In the genomic region with DNA sequence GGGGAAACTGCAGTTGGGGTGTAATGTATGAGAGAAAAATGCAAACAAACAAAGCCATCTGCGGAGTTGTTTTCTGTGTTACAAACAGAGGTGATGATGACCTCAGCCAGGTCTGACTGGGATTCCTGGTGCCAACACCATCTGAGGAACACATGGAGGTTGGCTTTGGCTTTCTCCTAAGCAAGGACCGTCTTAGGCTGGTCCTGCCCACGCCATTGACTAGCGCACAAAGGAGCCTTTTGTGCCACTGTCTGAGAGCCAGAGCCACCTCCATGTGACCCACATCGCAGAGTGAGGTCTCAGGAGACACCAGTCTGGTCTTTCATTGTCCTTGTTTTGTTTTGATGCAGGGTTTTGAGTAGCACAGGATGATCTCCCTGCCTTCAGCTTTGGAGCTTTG, we compare ENCODE assay signal across 12 mouse cellular contexts. TPM values are rescaled to one million over a fixed set of nuclear protein-coding genes. Genes with fewer than 3 reads are reported as not detected.
DNase-seq lines count a peak whose midpoint lies in the region; ATAC-seq and TF ChIP-seq lines count a peak whose summit lies in the region.
"Had no signal": no experiment of that assay in that cellular context is flagged by ENCODE, and none has a peak within 500 bp of the region (broad histone marks: within the 10 kb centered on the region; RNA-seq: fewer than 3 reads in every experiment).

No protein-coding gene starts in this region.

- no peaks in the 10 kb centered on the region for H3K36me3 ChIP-seq in hindbrain, embryonic 10.5 days
- H3K36me3 ChIP-seq in hindbrain, embryonic 16.5 days (ENCODE audit: control insufficient read depth, insufficient read depth, low read length), result no peaks in the 10 kb centered on the region
- H3K36me3 ChIP-seq in MEL (ENCODE audit: control insufficient read depth in 1 of 2, insufficient read depth in 2 of 2, low read length in 2 of 2), result peaks cover 0 to 34% of the 10 kb centered on the region in 2 experiments; a peak in 2 of 4 replicates
- no peaks in the 10 kb centered on the region for H3K36me3 ChIP-seq in forebrain, embryonic 11.5 days (ENCODE audit: control insufficient read depth, insufficient read depth, low read length)
- no peaks in the 10 kb centered on the region for H3K36me3 ChIP-seq in limb, embryonic 15.5 days

- no peaks in the 10 kb centered on the region for H3K9me3 ChIP-seq in hindbrain, embryonic 10.5 days
- no peaks in the 10 kb centered on the region for H3K9me3 ChIP-seq in hindbrain, embryonic 16.5 days (ENCODE audit: control insufficient read depth, low read length)
- no peaks in the 10 kb centered on the region for H3K9me3 ChIP-seq in MEL (replicated peaks; ENCODE audit: insufficient read depth, low read length)
- H3K9me3 ChIP-seq in forebrain, embryonic 11.5 days (ENCODE audit: control insufficient read depth, low read length), result no peaks in the 10 kb centered on the region
- H3K9me3 ChIP-seq in limb, embryonic 15.5 days, result no peaks in the 10 kb centered on the region

- no peak for TF ChIP-seq RAD21 in MEL (IDR thresholded peaks at IDR 0.05; ENCODE audit: low read depth, low read length)

- no peak for TF ChIP-seq EP300 in MEL (IDR thresholded peaks at IDR 0.05; ENCODE audit: low read depth in 1 of 2, low read length in 2 of 2)

- H3K79me2 ChIP-seq in MEL (ENCODE audit: control insufficient read depth, insufficient read depth, low read length, poor library complexity), result no peaks in the 10 kb centered on the region; the same call in 1 of the 2 replicates

- 13% methylated on average over 5 of the region's 5 CpGs for WGBS in hindbrain, embryonic 10.5 days
- WGBS in hindbrain, embryonic 16.5 days, result 5% methylated on average over 5 of the region's 5 CpGs
- WGBS in forebrain, embryonic 11.5 days, result 12% methylated on average over 5 of the region's 5 CpGs
- 27% methylated on average over 5 of the region's 5 CpGs for WGBS in limb, embryonic 15.5 days

- no peak overlapping the region for H3K9ac ChIP-seq in hindbrain, embryonic 16.5 days (ENCODE audit: low read depth, low read length)
- peak overlapping the region; percentile 43 for H3K9ac ChIP-seq in MEL (ENCODE audit: control insufficient read depth, low read depth, low read length, poor library complexity, severe bottlenecking)
- no peak overlapping the region for H3K9ac ChIP-seq in forebrain, embryonic 11.5 days (ENCODE audit: low read length)
- no peak overlapping the region for H3K9ac ChIP-seq in limb, embryonic 15.5 days

- intact Hi-C loops in left cerebral cortex, postnatal 4 days (cut with DNase I), result no loop called here

- peaks cover 82% of the 10 kb centered on the region for H3K4me1 ChIP-seq in hindbrain, embryonic 10.5 days (replicated peaks)
- no peaks in the 10 kb centered on the region; the same call in 1 of the 2 replicates for H3K4me1 ChIP-seq in hindbrain, embryonic 16.5 days (ENCODE audit: control insufficient read depth, insufficient read depth, low read depth, low read length)
- peaks cover 22 to 38% of the 10 kb centered on the region in 2 experiments for H3K4me1 ChIP-seq in MEL (ENCODE audit: control insufficient read depth in 1 of 2, insufficient read depth in 2 of 2, low read length in 2 of 2)
- H3K4me1 ChIP-seq in forebrain, embryonic 11.5 days (replicated peaks; ENCODE audit: control insufficient read depth, insufficient read depth, low read length), result peaks cover 13% of the 10 kb centered on the region
- H3K4me1 ChIP-seq in limb, embryonic 15.5 days, result peaks cover 18% of the 10 kb centered on the region

- ATAC-seq in hindbrain, embryonic 16.5 days, result no peak
- 0 out of 2 replicates have a peak, but pooled peaks have one; percentile 25 for ATAC-seq in forebrain, embryonic 11.5 days (replicated peaks; ENCODE audit: low FRiP score)
- no peak for ATAC-seq in limb, embryonic 15.5 days (ENCODE audit: insufficient number of reproducible peaks, low FRiP score, low TSS enrichment, low read depth)
- ATAC-seq: CD4-positive, CD25-positive, alpha-beta regulatory T cell, adult 4 months had no signal

- no peak for TF ChIP-seq CTCF in MEL (IDR thresholded peaks at IDR 0.05 in 2 of 3, conservative IDR thresholded peaks at IDR 0.05 in 1 of 3; ENCODE audit: control insufficient read depth in 1 of 3, insufficient read depth in 1 of 3, low read depth in 2 of 3, low read length in 3 of 3, poor library complexity in 1 of 3, severe bottlenecking in 1 of 3)

- peak overlapping the region; percentile 86 for H3K27ac ChIP-seq in hindbrain, embryonic 10.5 days
- H3K27ac ChIP-seq in hindbrain, embryonic 16.5 days (ENCODE audit: low read depth, low read length), result no peak overlapping the region
- peak overlapping the region; percentile 67 for H3K27ac ChIP-seq in MEL (ENCODE audit: control insufficient read depth, low read depth, low read length)
- peak overlapping the region; percentile 5; the same call in 1 of the 2 replicates for H3K27ac ChIP-seq in forebrain, embryonic 11.5 days (ENCODE audit: low read depth, low read length)
- peak overlapping the region; percentile 9; the same call in 1 of the 2 replicates for H3K27ac ChIP-seq in limb, embryonic 15.5 days

- H3K4me2 ChIP-seq in hindbrain, embryonic 16.5 days (ENCODE audit: low read length), result no peak overlapping the region
- no peak overlapping the region for H3K4me2 ChIP-seq in forebrain, embryonic 11.5 days (ENCODE audit: low read depth, low read length, severe bottlenecking)
- H3K4me2 ChIP-seq in limb, embryonic 15.5 days, result no peak overlapping the region

- H3K4me3 ChIP-seq in hindbrain, embryonic 10.5 days, result peak overlapping the region; percentile 20; the same call in 1 of the 2 replicates
- H3K4me3 ChIP-seq in hindbrain, embryonic 16.5 days (ENCODE audit: low read length), result no peak overlapping the region
- peak overlapping the region; percentile 27 to 36 for H3K4me3 ChIP-seq in MEL (ENCODE audit: control insufficient read depth in 1 of 2, insufficient read depth in 1 of 2, low read depth in 2 of 2, low read length in 2 of 2)
- no peak overlapping the region for H3K4me3 ChIP-seq in forebrain, embryonic 11.5 days (ENCODE audit: low read depth, low read length)
- H3K4me3 ChIP-seq in limb, embryonic 15.5 days, result no peak overlapping the region

- TF ChIP-seq POLR2A in MEL (IDR thresholded peaks at IDR 0.05; ENCODE audit: control insufficient read depth in 1 of 2, insufficient read depth in 1 of 2, low read depth in 1 of 2, low read length in 2 of 2, poor library complexity in 1 of 2), result no peak

- peak; percentile 58 for DNase-seq in hindbrain, embryonic 10.5 days (ENCODE audit: low spot score)
- DNase-seq in MEL (ENCODE audit: low read depth, low spot score), result peak; percentile 32
- DNase-seq in forebrain, embryonic 11.5 days (ENCODE audit: low spot score), result no peak
- DNase-seq in left cerebral cortex, postnatal 4 days, result no peak
- DNase-seq in heart, postnatal 4 days, result no peak
- no peak for DNase-seq in kidney, adult 8-10 months
- DNase-seq: adrenal gland, postnatal 10 days; kidney, adult 11 months; lung, adult 18-20 months had no signal

- H3K27me3 ChIP-seq in hindbrain, embryonic 10.5 days (ENCODE audit: insufficient read depth, poor library complexity, severe bottlenecking), result peaks cover 24% of the 10 kb centered on the region; the same call in 1 of the 2 replicates
- no peaks in the 10 kb centered on the region for H3K27me3 ChIP-seq in hindbrain, embryonic 16.5 days (replicated peaks; ENCODE audit: control insufficient read depth, insufficient read depth, low read length)
- H3K27me3 ChIP-seq in MEL (ENCODE audit: control insufficient read depth in 1 of 2, insufficient read depth in 2 of 2, low read length in 2 of 2), result no peaks in the 10 kb centered on the region
- no peaks in the 10 kb centered on the region for H3K27me3 ChIP-seq in forebrain, embryonic 11.5 days (ENCODE audit: control insufficient read depth, insufficient read depth, low read length)
- H3K27me3 ChIP-seq in limb, embryonic 15.5 days, result no peaks in the 10 kb centered on the region

RNA-seq across cellular contexts. Expression of gene Gpx4, which starts 1.4 kb away (rescaled TPM):
- polyA plus RNA-seq in hindbrain, embryonic 10.5 days (2016; fragmentation: Nextera tagmentation; extraction: Ambion mirVana), result 681 and 705 TPM in 2 replicates
- polyA plus RNA-seq in hindbrain, embryonic 16.5 days (2015; fragmentation: Nextera tagmentation; extraction: Ambion mirVana), result 601 and 643 TPM in 2 replicates
- total RNA-seq in MEL (2012; rRNA removed), result 422 and 508 TPM in 2 replicates
- 100 to 1,000 TPM in 1 of 2 experiments, not detected in 1; 536 TPM for polyA plus RNA-seq in MEL (2012; ENCODE audit: insufficient read depth in 1 of 2, insufficient read length in 2 of 2, low read depth in 1 of 2, low replicate concordance in 2 of 2, missing spikeins in 1 of 2)
- 506 and 516 TPM in 2 replicates for polyA plus RNA-seq in forebrain, embryonic 11.5 days (2014; fragmentation: Nextera tagmentation; extraction: Ambion mirVana)
- polyA plus RNA-seq in limb, embryonic 15.5 days (2015; fragmentation: Nextera tagmentation; extraction: Ambion mirVana), result 432 and 471 TPM in 2 replicates
- 100 to 1,000 TPM; 311 to 347 TPM for total RNA-seq in left cerebral cortex, postnatal 4 days (2021)
- total RNA-seq in heart, postnatal 4 days (2021), result 100 to 1,000 TPM; 450 to 489 TPM

RNA-seq across cellular contexts. Expression of gene Polr2e, which starts 8.8 kb away (rescaled TPM):
- polyA plus RNA-seq in hindbrain, embryonic 10.5 days (2016; fragmentation: Nextera tagmentation; extraction: Ambion mirVana), result 261 and 268 TPM in 2 replicates
- 141 and 143 TPM in 2 replicates for polyA plus RNA-seq in hindbrain, embryonic 16.5 days (2015; fragmentation: Nextera tagmentation; extraction: Ambion mirVana)
- total RNA-seq in MEL (2012; rRNA removed), result 156 and 169 TPM in 2 replicates
- 100 to 1,000 TPM; 258 to 279 TPM for polyA plus RNA-seq in MEL (2012; ENCODE audit: insufficient read depth in 1 of 2, insufficient read length in 2 of 2, low read depth in 1 of 2, low replicate concordance in 2 of 2, missing spikeins in 1 of 2)
- 217 and 243 TPM in 2 replicates for polyA plus RNA-seq in forebrain, embryonic 11.5 days (2014; fragmentation: Nextera tagmentation; extraction: Ambion mirVana)
- 213 and 217 TPM in 2 replicates for polyA plus RNA-seq in limb, embryonic 15.5 days (2015; fragmentation: Nextera tagmentation; extraction: Ambion mirVana)
- 10 to 100 TPM; 63.9 to 74.2 TPM for total RNA-seq in left cerebral cortex, postnatal 4 days (2021)
- total RNA-seq in heart, postnatal 4 days (2021), result 10 to 100 TPM; 66.6 to 70.7 TPM

RNA-seq across cellular contexts. Expression of gene Arhgap45, which starts 31.9 kb away (rescaled TPM):
- polyA plus RNA-seq in hindbrain, embryonic 10.5 days (2016; fragmentation: Nextera tagmentation; extraction: Ambion mirVana), result 8.4 and 9.0 TPM in 2 replicates
- polyA plus RNA-seq in hindbrain, embryonic 16.5 days (2015; fragmentation: Nextera tagmentation; extraction: Ambion mirVana), result 1.7 and 2.2 TPM in 2 replicates
- 25.2 and 26.2 TPM in 2 replicates for total RNA-seq in MEL (2012; rRNA removed)
- 10 to 100 TPM in 1 of 2 experiments, not detected in 1; 53.6 TPM for polyA plus RNA-seq in MEL (2012; ENCODE audit: insufficient read depth in 1 of 2, insufficient read length in 2 of 2, low read depth in 1 of 2, low replicate concordance in 2 of 2, missing spikeins in 1 of 2)
- polyA plus RNA-seq in forebrain, embryonic 11.5 days (2014; fragmentation: Nextera tagmentation; extraction: Ambion mirVana), result 4.6 and 4.9 TPM in 2 replicates
- polyA plus RNA-seq in limb, embryonic 15.5 days (2015; fragmentation: Nextera tagmentation; extraction: Ambion mirVana), result 5.3 and 6.4 TPM in 2 replicates
- 1 to 10 TPM; 1.6 to 1.7 TPM for total RNA-seq in left cerebral cortex, postnatal 4 days (2021)
- total RNA-seq in heart, postnatal 4 days (2021), result 1 to 10 TPM; 4.0 to 4.1 TPM

RNA-seq across cellular contexts. Expression of gene Abca7, which starts 52.1 kb away (rescaled TPM):
- 4.4 and 6.0 TPM in 2 replicates for polyA plus RNA-seq in hindbrain, embryonic 10.5 days (2016; fragmentation: Nextera tagmentation; extraction: Ambion mirVana)
- polyA plus RNA-seq in hindbrain, embryonic 16.5 days (2015; fragmentation: Nextera tagmentation; extraction: Ambion mirVana), result 4.2 and 5.1 TPM in 2 replicates
- total RNA-seq in MEL (2012; rRNA removed), result 7.4 and 7.7 TPM in 2 replicates
- polyA plus RNA-seq in MEL (2012; ENCODE audit: insufficient read depth in 1 of 2, insufficient read length in 2 of 2, low read depth in 1 of 2, low replicate concordance in 2 of 2, missing spikeins in 1 of 2), result 10 to 100 TPM in 1 of 2 experiments, not detected in 1; 16.8 TPM
- 3.4 and 3.9 TPM in 2 replicates for polyA plus RNA-seq in forebrain, embryonic 11.5 days (2014; fragmentation: Nextera tagmentation; extraction: Ambion mirVana)
- polyA plus RNA-seq in limb, embryonic 15.5 days (2015; fragmentation: Nextera tagmentation; extraction: Ambion mirVana), result 3.3 and 3.4 TPM in 2 replicates
- total RNA-seq in left cerebral cortex, postnatal 4 days (2021), result 1 to 10 TPM; 7.2 to 8.1 TPM
- 1 to 10 TPM; 6.9 to 8.1 TPM for total RNA-seq in heart, postnatal 4 days (2021)

RNA-seq across cellular contexts. Expression of gene Sbno2, which starts 57.0 kb away (rescaled TPM):
- polyA plus RNA-seq in hindbrain, embryonic 10.5 days (2016; fragmentation: Nextera tagmentation; extraction: Ambion mirVana), result 16.8 and 17.2 TPM in 2 replicates
- polyA plus RNA-seq in hindbrain, embryonic 16.5 days (2015; fragmentation: Nextera tagmentation; extraction: Ambion mirVana), result 10.3 and 13.0 TPM in 2 replicates
- total RNA-seq in MEL (2012; rRNA removed), result 14.6 and 15.8 TPM in 2 replicates
- polyA plus RNA-seq in MEL (2012; ENCODE audit: insufficient read depth in 1 of 2, insufficient read length in 2 of 2, low read depth in 1 of 2, low replicate concordance in 2 of 2, missing spikeins in 1 of 2), result 10 to 100 TPM in 1 of 2 experiments, not detected in 1; 29.0 TPM
- 12.5 and 13.6 TPM in 2 replicates for polyA plus RNA-seq in forebrain, embryonic 11.5 days (2014; fragmentation: Nextera tagmentation; extraction: Ambion mirVana)
- 19.7 and 19.8 TPM in 2 replicates for polyA plus RNA-seq in limb, embryonic 15.5 days (2015; fragmentation: Nextera tagmentation; extraction: Ambion mirVana)
- total RNA-seq in left cerebral cortex, postnatal 4 days (2021), result 10 to 100 TPM; 28.8 to 30.8 TPM
- 10 to 100 TPM; 19.0 to 19.4 TPM for total RNA-seq in heart, postnatal 4 days (2021)

Comparison
In these comparisons a context has a peak if more than half of its experiments do, and no peak if none do; other contexts are left out.
1. H3K4me3 ChIP-seq: peak in hindbrain, embryonic 10.5 days (single experiment) and MEL (2 of 2); none in hindbrain, embryonic 16.5 days (single experiment), forebrain, embryonic 11.5 days (single experiment) and limb, embryonic 15.5 days (single experiment).
2. DNase-seq: peak in hindbrain, embryonic 10.5 days (single experiment) and MEL (single experiment); none in forebrain, embryonic 11.5 days (single experiment), left cerebral cortex, postnatal 4 days (single experiment), heart, postnatal 4 days (single experiment) and kidney, adult 8-10 months (0 of 2).